Mouse (Mus musculus) megakaryocyte, embryonic 14.5 days (primary cell): ENCODE results near the gene Arhgdig.

Experiments
- FLI1 ChIP-seq: IDR thresholded peaks from 2 replicates; pipeline ENCODE4 v1.6.1; 2012; ENCODE audit warnings: low read length, inconsistent platforms, mixed read lengths
- GATA1 ChIP-seq: IDR thresholded peaks from 3 replicates; pipeline ENCODE4 v1.6.1; 2012; ENCODE audit warnings: mixed read lengths, low read length, inconsistent platforms, borderline replicate concordance

- no peak for TF ChIP-seq GATA1
- no peak for TF ChIP-seq FLI1
Observed at GRCm38 (mm10) chr17:26206392-26206791, 1.2 kb downstream of the Arhgdig start.
